Mouse (Mus musculus): ENCODE results near the gene Hps1.

- TF ChIP-seq EP300 (IDR thresholded peaks at IDR 0.05) (no peak), CTCF (IDR thresholded peaks at IDR 0.05) (no peak)
Observed at GRCm38 (mm10) chr19:42725973-42726350, 53.8 kb downstream of the Hps1 start.
